In the genomic region with DNA sequence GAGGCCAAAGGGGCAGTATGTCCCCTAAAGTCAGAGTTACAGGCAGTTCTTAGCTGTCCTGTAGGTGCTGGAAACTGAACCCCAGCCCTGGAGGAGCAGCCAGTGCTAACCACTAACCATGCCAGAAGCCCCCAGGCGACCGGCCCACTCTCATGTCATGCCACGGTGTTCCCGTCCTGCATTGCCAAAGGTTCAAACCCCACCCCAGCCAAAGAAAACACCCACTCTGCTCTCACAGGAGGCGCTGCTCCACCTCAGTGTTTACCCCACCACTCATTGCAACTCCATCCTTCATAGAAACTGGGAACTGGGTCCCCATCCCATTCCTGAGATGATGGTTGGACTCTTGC, we compare ENCODE assay signal across 8 mouse cellular contexts. TPM values are rescaled to one million over a fixed set of nuclear protein-coding genes. Genes with fewer than 3 reads are reported as not detected.
DNase-seq lines count a peak whose midpoint lies in the region; ATAC-seq and TF ChIP-seq lines count a peak whose summit lies in the region.

No protein-coding gene starts in this region.

- H3K27ac ChIP-seq in heart, embryonic 10.5 days: peak overlapping the region; percentile 65; the same call in 1 of the 2 replicates
- no peak overlapping the region; the same call in 1 of the 2 replicates for H3K27ac ChIP-seq in heart, adult 2 months
- 0 out of 2 replicates have a peak overlapping the region, but pooled peaks have one; percentile 15 for H3K27ac ChIP-seq in limb, embryonic 11.5 days (replicated peaks; ENCODE audit: low read depth, low read length)
- H3K27ac ChIP-seq in limb, embryonic 10.5 days: no peak overlapping the region
- no peak overlapping the region for H3K27ac ChIP-seq in embryonic facial prominence, embryonic 12.5 days
- peak overlapping the region; percentile 41; the same call in 1 of the 2 replicates for H3K27ac ChIP-seq in macrophage

- no peaks in the 10 kb centered on the region for H3K79me2 ChIP-seq in heart, adult 2 months (replicated peaks; ENCODE audit: control insufficient read depth, insufficient read depth, low read length)
- no peaks in the 10 kb centered on the region for H3K79me2 ChIP-seq in macrophage (ENCODE audit: inconsistent target)

- ATAC-seq in limb, embryonic 11.5 days (ENCODE audit: insufficient number of reproducible peaks, low FRiP score, low TSS enrichment, low read depth): 0 out of 2 replicates have a peak, but pooled peaks have one; percentile 44
- peak; percentile 12; the same call in 1 of the 2 replicates for ATAC-seq in embryonic facial prominence, embryonic 12.5 days (ENCODE audit: insufficient number of reproducible peaks, insufficient read depth, low FRiP score, low TSS enrichment)

- peaks cover 23% of the 10 kb centered on the region for H3K36me3 ChIP-seq in heart, embryonic 10.5 days
- no peaks in the 10 kb centered on the region for H3K36me3 ChIP-seq in heart, adult 2 months (ENCODE audit: control insufficient read depth, insufficient read depth, low read length)
- no peaks in the 10 kb centered on the region for H3K36me3 ChIP-seq in limb, embryonic 11.5 days (ENCODE audit: control insufficient read depth, insufficient read depth, low read length)
- H3K36me3 ChIP-seq in limb, embryonic 10.5 days: peaks cover 27% of the 10 kb centered on the region
- peaks cover 14% of the 10 kb centered on the region; the same call in 1 of the 2 replicates for H3K36me3 ChIP-seq in embryonic facial prominence, embryonic 12.5 days
- H3K36me3 ChIP-seq in macrophage (ENCODE audit: inconsistent target): no peaks in the 10 kb centered on the region

- H3K27me3 ChIP-seq in heart, embryonic 10.5 days (ENCODE audit: insufficient read depth, poor library complexity, severe bottlenecking): no peaks in the 10 kb centered on the region
- no peaks in the 10 kb centered on the region for H3K27me3 ChIP-seq in heart, adult 2 months (ENCODE audit: control insufficient read depth, insufficient read depth, low read length)
- H3K27me3 ChIP-seq in limb, embryonic 11.5 days (ENCODE audit: control insufficient read depth, insufficient read depth, low read length): no peaks in the 10 kb centered on the region
- H3K27me3 ChIP-seq in limb, embryonic 10.5 days (ENCODE audit: low read depth, poor library complexity, severe bottlenecking): no peaks in the 10 kb centered on the region
- no peaks in the 10 kb centered on the region for H3K27me3 ChIP-seq in embryonic facial prominence, embryonic 12.5 days

- no peak for DNase-seq in heart, embryonic 10.5 days (ENCODE audit: low spot score)
- no peak for DNase-seq in heart, adult 2 months
- DNase-seq in limb, embryonic 11.5 days (ENCODE audit: low spot score): no peak
- no peak for DNase-seq in limb, embryonic 10.5 days (ENCODE audit: low spot score)
- DNase-seq in right cerebral cortex, adult 2 months (ENCODE audit: low spot score in 2 of 2): no peak
- no peak for DNase-seq in cerebellum, adult 9-10 months

- intact Hi-C loops in heart, adult 2 months (cut with DNase I): no loop called here

- TF ChIP-seq EP300 in heart, adult 2 months (IDR thresholded peaks at IDR 0.05; ENCODE audit: insufficient read depth, low read depth, low read length): no peak

- H3K9me3 ChIP-seq in heart, embryonic 10.5 days: no peaks in the 10 kb centered on the region
- H3K9me3 ChIP-seq in limb, embryonic 11.5 days (ENCODE audit: control insufficient read depth, low read length): no peaks in the 10 kb centered on the region
- no peaks in the 10 kb centered on the region for H3K9me3 ChIP-seq in limb, embryonic 10.5 days (replicated peaks)
- H3K9me3 ChIP-seq in embryonic facial prominence, embryonic 12.5 days: no peaks in the 10 kb centered on the region

- peaks cover 18% of the 10 kb centered on the region for H3K4me1 ChIP-seq in heart, embryonic 10.5 days
- peaks cover 5% of the 10 kb centered on the region for H3K4me1 ChIP-seq in heart, adult 2 months (ENCODE audit: control insufficient read depth, insufficient read depth, low read length)
- 0 out of 2 replicates have a peak, but pooled peaks cover 5% of the 10 kb centered on the region for H3K4me1 ChIP-seq in limb, embryonic 11.5 days (ENCODE audit: control insufficient read depth, insufficient read depth, low read length)
- H3K4me1 ChIP-seq in limb, embryonic 10.5 days: peaks cover 11% of the 10 kb centered on the region
- H3K4me1 ChIP-seq in embryonic facial prominence, embryonic 12.5 days: peaks cover 7% of the 10 kb centered on the region; the same call in 1 of the 2 replicates

- TF ChIP-seq POLR2A in heart, adult 2 months (IDR thresholded peaks at IDR 0.05; ENCODE audit: insufficient read depth, low read depth, low read length): no peak

- no peak for TF ChIP-seq CTCF in heart, adult 2 months (IDR thresholded peaks at IDR 0.05)

- no peak overlapping the region for H3K9ac ChIP-seq in heart, adult 2 months (ENCODE audit: low read depth, low read length)
- no peak overlapping the region for H3K9ac ChIP-seq in limb, embryonic 11.5 days (ENCODE audit: low read length)
- no peak overlapping the region for H3K9ac ChIP-seq in embryonic facial prominence, embryonic 12.5 days

- no peak overlapping the region for H3K4me3 ChIP-seq in heart, embryonic 10.5 days
- H3K4me3 ChIP-seq in heart, adult 2 months: no peak overlapping the region
- H3K4me3 ChIP-seq in limb, embryonic 11.5 days (ENCODE audit: low read depth, low read length): no peak overlapping the region
- H3K4me3 ChIP-seq in limb, embryonic 10.5 days: no peak overlapping the region
- no peak overlapping the region for H3K4me3 ChIP-seq in embryonic facial prominence, embryonic 12.5 days
- no peak overlapping the region for H3K4me3 ChIP-seq in macrophage (ENCODE audit: inconsistent target)

- 82% methylated on average over 5 of the region's 5 CpGs for whole genome bisulfite sequencing in heart, embryonic 10.5 days
- 89% methylated on average over 5 of the region's 5 CpGs for WGBS in heart, adult 2 months
- 87% methylated on average over 5 of the region's 5 CpGs for WGBS in limb, embryonic 11.5 days
- WGBS in limb, embryonic 10.5 days: 89% methylated on average over 5 of the region's 5 CpGs
- 87% methylated on average over 5 of the region's 5 CpGs for WGBS in embryonic facial prominence, embryonic 12.5 days
- 92% methylated on average over 5 of the region's 5 CpGs for WGBS in macrophage (ENCODE audit: missing documents)

- H3K4me2 ChIP-seq in limb, embryonic 11.5 days (ENCODE audit: low read depth, severe bottlenecking): no peak overlapping the region
- no peak overlapping the region for H3K4me2 ChIP-seq in embryonic facial prominence, embryonic 12.5 days (replicated peaks)

RNA-seq across cellular contexts. Expression of a gene that starts 36.3 kb away (rescaled TPM):
- 10.6 and 11.7 TPM in 2 replicates for polyA plus RNA-seq in heart, embryonic 10.5 days (2016; fragmentation: Nextera tagmentation; extraction: Ambion mirVana)
- total RNA-seq in heart, adult 2 months (2021): 10 to 100 TPM in 1 of 2 experiments, 1 to 10 TPM in 1; 7.9 to 11.6 TPM
- 6.4 and 8.6 TPM in 2 replicates for polyA plus RNA-seq in heart, adult 2 months (2012; rRNA removed)
- 17.4 and 19.5 TPM in 2 replicates for polyA plus RNA-seq in limb, embryonic 11.5 days (2014; fragmentation: Nextera tagmentation; extraction: Ambion mirVana)
- polyA plus RNA-seq in limb, embryonic 10.5 days (2016; fragmentation: Nextera tagmentation; extraction: Ambion mirVana): 18.0 and 18.9 TPM in 2 replicates
- polyA plus RNA-seq in embryonic facial prominence, embryonic 12.5 days (2016; fragmentation: Nextera tagmentation; extraction: Ambion mirVana): 21.3 and 23.1 TPM in 2 replicates
- total RNA-seq in macrophage (2018; cell fraction: chromatin; rRNA removed): 10 to 100 TPM in 24 of 26 experiments, 1 to 10 TPM in 2; 7.9 to 42.0 (median 21.3) TPM
- total RNA-seq in macrophage (2018; cell fraction: cytosol; rRNA removed): 10 to 100 TPM in 19 of 26 experiments, 1 to 10 TPM in 7; 6.0 to 17.0 (median 12.2) TPM
- total RNA-seq in macrophage (2018; cell fraction: nucleus; rRNA removed): 10 to 100 TPM in 23 of 26 experiments, 1 to 10 TPM in 3; 8.3 to 33.2 (median 13.8) TPM
- polyA plus RNA-seq in macrophage (2018): 8.9 to 13.0 TPM (median 10.3 TPM) in 3 replicates

Comparison
In these comparisons a context has a peak if more than half of its experiments do, and no peak if none do; other contexts are left out.
1. H3K27ac ChIP-seq: peak in heart, embryonic 10.5 days (single experiment), limb, embryonic 11.5 days (single experiment) and macrophage (single experiment); none in heart, adult 2 months (single experiment), limb, embryonic 10.5 days (single experiment) and embryonic facial prominence, embryonic 12.5 days (single experiment).